Mouse (Mus musculus): ENCODE measurements at regions not wholly inside any gene's neighbourhood (a gene's known extent, or its start where the extent isn't known, plus 50 kb on each side); places are given as distances from the start of the nearest gene placed in this dataset.

- Histone ChIP-seq H3K4me1 (replicated peaks; ENCODE audit: low read depth, low read length) (peaks cover 42% of the 10 kb centered on the region), H3K36me3 (ENCODE audit: insufficient read depth, low read length) (no peaks in the 10 kb centered on the region), H3K27me3 (ENCODE audit: insufficient read depth, low read length) (peaks cover 2% of the 10 kb centered on the region; the same call in 1 of the 2 replicates), H3K4me3 (replicated peaks; ENCODE audit: low read length) (peak overlapping the region; percentile 27; the same call in 1 of the 2 replicates), H3K9me3 (ENCODE audit: low read length) (no peaks in the 10 kb centered on the region)
- TF ChIP-seq POU5F1 (IDR thresholded peaks at IDR 0.05; ENCODE audit: borderline replicate concordance, low read length) (0 out of 2 replicates have a peak, but pooled peaks have one; percentile 5), CTCF (conservative IDR thresholded peaks at IDR 0.05; ENCODE audit: low read length) (no peak), NANOG (IDR thresholded peaks at IDR 0.05; ENCODE audit: borderline replicate concordance, low read length) (no peak)
Observed at GRCm38 (mm10) chr2:180854349-180855004, 66.3 kb downstream of the Ythdf1 start.

GRCm38 (mm10) chr2:180847497-180847896 lies 70.8 kb upstream of the Bhlhe23 start:
- H3K27me3 ChIP-seq (ENCODE audit: insufficient read depth, low read length): peaks cover 18% of the 10 kb centered on the region
- no peak for TF ChIP-seq CTCF (conservative IDR thresholded peaks at IDR 0.05; ENCODE audit: low read length)
- no peak for TF ChIP-seq POU5F1 (IDR thresholded peaks at IDR 0.05; ENCODE audit: borderline replicate concordance, low read length)
- TF ChIP-seq NANOG (IDR thresholded peaks at IDR 0.05; ENCODE audit: borderline replicate concordance, low read length): no peak
- no peaks in the 10 kb centered on the region for H3K36me3 ChIP-seq (ENCODE audit: insufficient read depth, low read length)
- no peak overlapping the region for H3K4me3 ChIP-seq (replicated peaks; ENCODE audit: low read length)
- no peaks in the 10 kb centered on the region for H3K4me1 ChIP-seq (replicated peaks; ENCODE audit: low read depth, low read length)
- H3K9me3 ChIP-seq (ENCODE audit: low read length): no peaks in the 10 kb centered on the region

- no peaks in the 10 kb centered on the region for H3K36me3 ChIP-seq (ENCODE audit: insufficient read depth, low read length)
- H3K9me3 ChIP-seq (ENCODE audit: low read length): no peaks in the 10 kb centered on the region
- no peak for TF ChIP-seq NANOG (IDR thresholded peaks at IDR 0.05; ENCODE audit: borderline replicate concordance, low read length)
- TF ChIP-seq CTCF (conservative IDR thresholded peaks at IDR 0.05; ENCODE audit: low read length): no peak
- no peak for TF ChIP-seq POU5F1 (IDR thresholded peaks at IDR 0.05; ENCODE audit: borderline replicate concordance, low read length)
- peaks cover 18% of the 10 kb centered on the region for H3K27me3 ChIP-seq (ENCODE audit: insufficient read depth, low read length)
- no peaks in the 10 kb centered on the region for H3K4me1 ChIP-seq (replicated peaks; ENCODE audit: low read depth, low read length)
- no peak overlapping the region for H3K4me3 ChIP-seq (replicated peaks; ENCODE audit: low read length)
Observed at GRCm38 (mm10) chr2:180845011-180845410, 68.3 kb upstream of the Bhlhe23 start.

- H3K4me1 ChIP-seq (replicated peaks; ENCODE audit: low read depth, low read length): no peaks in the 10 kb centered on the region
- no peak for TF ChIP-seq CTCF (conservative IDR thresholded peaks at IDR 0.05; ENCODE audit: low read length)
- no peak for TF ChIP-seq POU5F1 (IDR thresholded peaks at IDR 0.05; ENCODE audit: borderline replicate concordance, low read length)
- no peak for TF ChIP-seq NANOG (IDR thresholded peaks at IDR 0.05; ENCODE audit: borderline replicate concordance, low read length)
- no peaks in the 10 kb centered on the region for H3K9me3 ChIP-seq (ENCODE audit: low read length)
- no peaks in the 10 kb centered on the region for H3K36me3 ChIP-seq (ENCODE audit: insufficient read depth, low read length)
- H3K4me3 ChIP-seq (replicated peaks; ENCODE audit: low read length): no peak overlapping the region
- H3K27me3 ChIP-seq (ENCODE audit: insufficient read depth, low read length): peaks cover 18% of the 10 kb centered on the region
Observed at GRCm38 (mm10) chr2:180843669-180844068, 67.0 kb upstream of the Bhlhe23 start.

GRCm38 (mm10) chr2:180839126-180839525 lies 62.4 kb upstream of the Bhlhe23 start:
- Histone ChIP-seq H3K4me1 (replicated peaks; ENCODE audit: low read depth, low read length) (0 out of 2 replicates have a peak, but pooled peaks cover 5% of the 10 kb centered on the region), H3K36me3 (ENCODE audit: insufficient read depth, low read length) (no peaks in the 10 kb centered on the region), H3K4me3 (replicated peaks; ENCODE audit: low read length) (no peak overlapping the region), H3K9me3 (ENCODE audit: low read length) (no peaks in the 10 kb centered on the region), H3K27me3 (ENCODE audit: insufficient read depth, low read length) (peaks cover 24% of the 10 kb centered on the region)
- no peak for TF ChIP-seq POU5F1 (IDR thresholded peaks at IDR 0.05; ENCODE audit: borderline replicate concordance, low read length)
- TF ChIP-seq NANOG (IDR thresholded peaks at IDR 0.05; ENCODE audit: borderline replicate concordance, low read length): no peak
- TF ChIP-seq CTCF (conservative IDR thresholded peaks at IDR 0.05; ENCODE audit: low read length): no peak

GRCm38 (mm10) chr2:180837996-180838395 lies 61.3 kb upstream of the Bhlhe23 start:
- no peaks in the 10 kb centered on the region for H3K36me3 ChIP-seq (ENCODE audit: insufficient read depth, low read length)
- H3K9me3 ChIP-seq (ENCODE audit: low read length): no peaks in the 10 kb centered on the region
- H3K27me3 ChIP-seq (ENCODE audit: insufficient read depth, low read length): peaks cover 28% of the 10 kb centered on the region
- no peak overlapping the region for H3K4me3 ChIP-seq (replicated peaks; ENCODE audit: low read length)
- TF ChIP-seq CTCF (conservative IDR thresholded peaks at IDR 0.05; ENCODE audit: low read length) (no peak), POU5F1 (IDR thresholded peaks at IDR 0.05; ENCODE audit: borderline replicate concordance, low read length) (no peak), NANOG (IDR thresholded peaks at IDR 0.05; ENCODE audit: borderline replicate concordance, low read length) (no peak)
- 0 out of 2 replicates have a peak, but pooled peaks cover 5% of the 10 kb centered on the region for H3K4me1 ChIP-seq (replicated peaks; ENCODE audit: low read depth, low read length)

- peaks cover 28% of the 10 kb centered on the region for H3K27me3 ChIP-seq (ENCODE audit: insufficient read depth, low read length)
- H3K36me3 ChIP-seq (ENCODE audit: insufficient read depth, low read length): no peaks in the 10 kb centered on the region
- TF ChIP-seq CTCF (conservative IDR thresholded peaks at IDR 0.05; ENCODE audit: low read length) (no peak), NANOG (IDR thresholded peaks at IDR 0.05; ENCODE audit: borderline replicate concordance, low read length) (no peak), POU5F1 (IDR thresholded peaks at IDR 0.05; ENCODE audit: borderline replicate concordance, low read length) (no peak)
- H3K4me3 ChIP-seq (replicated peaks; ENCODE audit: low read length): no peak overlapping the region
- H3K9me3 ChIP-seq (ENCODE audit: low read length): no peaks in the 10 kb centered on the region
- H3K4me1 ChIP-seq (replicated peaks; ENCODE audit: low read depth, low read length): peaks cover 5% of the 10 kb centered on the region; the same call in 1 of the 2 replicates
Observed at GRCm38 (mm10) chr2:180837318-180837920, 60.7 kb upstream of the Bhlhe23 start.

GRCm38 (mm10) chr2:180835936-180836602 lies 59.4 kb upstream of the Bhlhe23 start:
- peaks cover 28% of the 10 kb centered on the region for H3K27me3 ChIP-seq (ENCODE audit: insufficient read depth, low read length)
- H3K9me3 ChIP-seq (ENCODE audit: low read length): no peaks in the 10 kb centered on the region
- H3K36me3 ChIP-seq (ENCODE audit: insufficient read depth, low read length): no peaks in the 10 kb centered on the region
- no peak for TF ChIP-seq CTCF (conservative IDR thresholded peaks at IDR 0.05; ENCODE audit: low read length)
- TF ChIP-seq POU5F1 (IDR thresholded peaks at IDR 0.05; ENCODE audit: borderline replicate concordance, low read length): no peak
- TF ChIP-seq NANOG (IDR thresholded peaks at IDR 0.05; ENCODE audit: borderline replicate concordance, low read length): no peak
- H3K4me3 ChIP-seq (replicated peaks; ENCODE audit: low read length): no peak overlapping the region
- peaks cover 10% of the 10 kb centered on the region for H3K4me1 ChIP-seq (replicated peaks; ENCODE audit: low read depth, low read length)
